Mouse (Mus musculus) kidney, adult 2 months (tissue): ENCODE measurements around the gene Pecam1. TPM values are rescaled to one million over a fixed set of nuclear protein-coding genes. Genes with fewer than 3 reads are reported as not detected.
A peak's percentile ranks its signal among the peaks of the same experiment; 100 is the strongest.

Experiments
- DNase-seq: peaks from one replicate; pipeline ENCODE4 v3.0.0; 2021
- H3K27ac ChIP-seq: fragments of 200-500 bp; 2 replicates; pipeline ENCODE4 v1.5.1; 2012; ENCODE audit warnings: low read depth, low read length, control low read depth, inconsistent platforms; ENCODE audit not compliant: insufficient read depth
- H3K27me3 ChIP-seq: fragments of 200-500 bp; replicated peaks from 2 replicates; pipeline ENCODE4 v1.6.1; 2012; ENCODE audit warnings: mild to moderate bottlenecking, moderate library complexity, low read length, inconsistent platforms; ENCODE audit not compliant: control insufficient read depth, insufficient read depth
- H3K36me3 ChIP-seq: fragments of 200-500 bp; 2 replicates; pipeline ENCODE4 v1.6.1; 2012; ENCODE audit warnings: mild to moderate bottlenecking, moderate library complexity, low read length, inconsistent platforms; ENCODE audit not compliant: control insufficient read depth, insufficient read depth
- H3K4me1 ChIP-seq: fragments of 200-500 bp; 2 replicates; pipeline ENCODE4 v1.6.1; 2011; ENCODE audit warnings: low read length; ENCODE audit not compliant: control insufficient read depth, insufficient read depth
- H3K4me3 ChIP-seq: fragments of 200-500 bp; 2 replicates; pipeline ENCODE4 v1.5.1; 2011; ENCODE audit warnings: mild to moderate bottlenecking, low read depth, low read length, control low read depth; ENCODE audit not compliant: insufficient read depth
- CTCF ChIP-seq: fragments of 200-500 bp; conservative IDR thresholded peaks from 2 replicates; pipeline ENCODE4 v1.5.1; 2011; ENCODE audit warnings: low read depth, mild to moderate bottlenecking, control low read depth, low read length, moderate library complexity, mixed read lengths; ENCODE audit not compliant: insufficient read depth, insufficient read length
- POLR2A ChIP-seq: fragments of 200-500 bp; IDR thresholded peaks from one replicate; pipeline ENCODE4 v1.6.1; 2011; ENCODE audit warnings: low read depth, low read length, control low read depth
- WGBS: fragments of 180-500 bp; shearing (Covaris S2); methylation state at CpG from one replicate; pipeline ENCODE4 v1.1.7; 2018; 5-methylcytosine and 5-hydroxymethylcytosine counted together
- polyA plus RNA-seq: library from polyadenylated mRNA; depleted of rRNA; stranded (reverse); fragments of >200 nt; gene quantifications from 2 replicates; pipeline ENCODE4 v1.2.3, GENCODE M21; 2012

Pecam1 gene
- polyA plus RNA-seq, 1 experiment = 60.4 TPM

- H3K36me3 ChIP-seq = no peaks in the 10 kb centered on the region
- H3K27me3 ChIP-seq = no peaks in the 10 kb centered on the region
- DNase-seq = no peak
- H3K4me3 ChIP-seq = no peak overlapping the region
- TF ChIP-seq POLR2A (no peak), CTCF (no peak)
- WGBS = 65% methylated on average over 4 of the region's 4 CpGs
- no peak overlapping the region for H3K27ac ChIP-seq
- H3K4me1 ChIP-seq = peaks cover 8% of the 10 kb centered on the region
Measured at GRCm38 (mm10) chr11:106670951-106671478, 79.4 kb downstream of the Pecam1 start.

- peaks cover 8% of the 10 kb centered on the region for H3K4me1 ChIP-seq
- H3K27me3 ChIP-seq = no peaks in the 10 kb centered on the region
- TF ChIP-seq CTCF = no peak
- H3K4me3 ChIP-seq = no peak overlapping the region
- no peaks in the 10 kb centered on the region for H3K36me3 ChIP-seq
- no peak overlapping the region for H3K27ac ChIP-seq
- 85% methylated on average over 3 of the region's 3 CpGs for WGBS
- DNase-seq = no peak
Measured at GRCm38 (mm10) chr11:106670266-106670665, 80.2 kb downstream of the Pecam1 start.

- 59% methylated on average over 9 of the region's 9 CpGs for WGBS
- DNase-seq = peak; percentile 41
- no peaks in the 10 kb centered on the region for H3K36me3 ChIP-seq
- H3K27me3 ChIP-seq = no peaks in the 10 kb centered on the region
- TF ChIP-seq POLR2A (no peak), CTCF (no peak)
- H3K4me3 ChIP-seq = no peak overlapping the region
- peaks cover 5% of the 10 kb centered on the region for H3K4me1 ChIP-seq
- no peak overlapping the region for H3K27ac ChIP-seq
Measured at GRCm38 (mm10) chr11:106669873-106670173, 80.6 kb downstream of the Pecam1 start.

GRCm38 (mm10) chr11:106669102-106669872, 81.1 kb downstream of the Pecam1 start:
- WGBS = 72% methylated on average over 8 of the region's 8 CpGs
- Histone ChIP-seq H3K27ac (no peak overlapping the region), H3K4me3 (no peak overlapping the region), H3K36me3 (no peaks in the 10 kb centered on the region), H3K4me1 (peaks cover 1% of the 10 kb centered on the region; the same call in 1 of the 2 replicates), H3K27me3 (no peaks in the 10 kb centered on the region)
- no peak for DNase-seq
- no peak for TF ChIP-seq POLR2A
- no peak for TF ChIP-seq CTCF

- no peak overlapping the region for H3K4me3 ChIP-seq
- 53% methylated on average over 7 of the region's 7 CpGs for WGBS
- no peaks in the 10 kb centered on the region for H3K27me3 ChIP-seq
- peak; percentile 17 for DNase-seq
- H3K36me3 ChIP-seq = no peaks in the 10 kb centered on the region
- TF ChIP-seq CTCF = no peak
- TF ChIP-seq POLR2A = no peak
- H3K27ac ChIP-seq = no peak overlapping the region
- no peaks in the 10 kb centered on the region for H3K4me1 ChIP-seq
Measured at GRCm38 (mm10) chr11:106668336-106668735, 82.1 kb downstream of the Pecam1 start.

- H3K27ac ChIP-seq = no peak overlapping the region
- DNase-seq = peak; percentile 42
- WGBS = 65% methylated on average over 11 of the region's 11 CpGs
- H3K4me1 ChIP-seq = no peaks in the 10 kb centered on the region
- no peaks in the 10 kb centered on the region for H3K36me3 ChIP-seq
- H3K27me3 ChIP-seq = no peaks in the 10 kb centered on the region
- no peak for TF ChIP-seq POLR2A
- H3K4me3 ChIP-seq = no peak overlapping the region
Measured at GRCm38 (mm10) chr11:106667855-106668254, 82.6 kb downstream of the Pecam1 start.

GRCm38 (mm10) chr11:106666470-106667107, 83.8 kb downstream of the Pecam1 start:
- Histone ChIP-seq H3K36me3 (no peaks in the 10 kb centered on the region), H3K4me1 (no peaks in the 10 kb centered on the region), H3K27ac (no peak overlapping the region), H3K4me3 (no peak overlapping the region), H3K27me3 (no peaks in the 10 kb centered on the region)
- WGBS = 87% methylated on average over 14 of the region's 14 CpGs
- no peak for DNase-seq
- no peak for TF ChIP-seq POLR2A
- TF ChIP-seq CTCF = no peak
